In the genomic region with DNA sequence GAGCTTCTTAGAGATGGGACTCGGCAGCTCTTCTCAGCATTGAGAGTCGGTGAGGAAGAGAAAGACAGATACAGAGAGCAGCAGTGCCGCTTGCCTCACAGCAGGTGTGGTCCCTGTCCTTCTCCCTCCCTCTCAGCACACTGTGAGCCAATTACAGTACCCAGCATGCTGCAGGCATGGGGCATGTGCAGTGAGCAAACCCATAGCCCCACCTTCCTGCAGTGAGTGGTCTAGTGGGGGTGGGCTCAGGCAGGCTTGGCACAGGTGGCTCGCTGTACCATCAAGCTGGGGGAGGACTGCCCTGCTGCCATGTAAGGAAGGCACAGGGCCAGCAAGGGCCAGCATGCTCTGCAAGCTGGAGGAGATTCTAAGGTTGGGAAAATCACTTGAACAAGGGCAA, we compare ENCODE assay signal across 11 mouse cellular contexts. TPM values are rescaled to one million over a fixed set of nuclear protein-coding genes. Genes with fewer than 3 reads are reported as not detected.
DNase-seq lines count a peak whose midpoint lies in the region; ATAC-seq lines count a peak whose summit lies in the region.
"Had no signal": no experiment of that assay in that cellular context is flagged by ENCODE, and none has a peak within 500 bp of the region (broad histone marks: within the 10 kb centered on the region; RNA-seq: fewer than 3 reads in every experiment).

No protein-coding gene starts in this region.

- WGBS in hindbrain, embryonic 11.5 days = 42% methylated on average over 4 of the region's 4 CpGs
- WGBS in midbrain, embryonic 16.5 days = 15% methylated on average over 4 of the region's 4 CpGs

- DNase-seq in frontal cortex, postnatal 36 days (ENCODE audit: low spot score in 2 of 2) = no peak
- peak; percentile 61 to 68 for DNase-seq in cerebellum, adult 18-20 months
- DNase-seq in hindbrain, embryonic 11.5 days (ENCODE audit: low spot score) = no peak
- no peak for DNase-seq in adrenal gland, postnatal 10 days
- DNase-seq in liver = no peak
- DNase-seq in gastrocnemius, postnatal 36 days = no peak
- DNase-seq: kidney, postnatal 4 days had no signal

- H3K4me2 ChIP-seq in hindbrain, embryonic 11.5 days (replicated peaks; ENCODE audit: low read depth, low read length) = no peak overlapping the region
- no peak overlapping the region for H3K4me2 ChIP-seq in midbrain, embryonic 16.5 days (ENCODE audit: low read length)
- H3K4me2 ChIP-seq: heart, embryonic 15.5 days; liver, embryonic 15.5 days had no signal

- H3K4me3 ChIP-seq in hindbrain, embryonic 11.5 days (ENCODE audit: low read depth, low read length) = no peak overlapping the region
- H3K4me3 ChIP-seq in midbrain, embryonic 16.5 days (ENCODE audit: low read depth, low read length) = no peak overlapping the region
- H3K4me3 ChIP-seq: heart, embryonic 15.5 days; liver, embryonic 15.5 days had no signal

- no peaks in the 10 kb centered on the region for H3K27me3 ChIP-seq in hindbrain, embryonic 11.5 days (ENCODE audit: control insufficient read depth, insufficient read depth, low read length)
- H3K27me3 ChIP-seq in midbrain, embryonic 16.5 days (ENCODE audit: control insufficient read depth, insufficient read depth, low read depth, low read length) = no peaks in the 10 kb centered on the region
- H3K27me3 ChIP-seq: liver, embryonic 15.5 days had no signal

- intact Hi-C loops in gastrocnemius, postnatal 36 days (cut with DNase I) = no loop called here

- H3K9ac ChIP-seq in hindbrain, embryonic 11.5 days (ENCODE audit: low read depth, low read length) = no peak overlapping the region
- peak overlapping the region; percentile 13; the same call in 1 of the 2 replicates for H3K9ac ChIP-seq in midbrain, embryonic 16.5 days (ENCODE audit: low read depth, low read length)
- H3K9ac ChIP-seq: heart, embryonic 15.5 days; liver, embryonic 15.5 days had no signal

- 0 out of 2 replicates have a peak overlapping the region, but pooled peaks have one; percentile 0 for H3K27ac ChIP-seq in hindbrain, embryonic 11.5 days (ENCODE audit: low read depth, low read length)
- H3K27ac ChIP-seq in midbrain, embryonic 16.5 days (ENCODE audit: low read length) = peak overlapping the region; percentile 76
- H3K27ac ChIP-seq: heart, embryonic 15.5 days; liver, embryonic 15.5 days had no signal

- H3K4me1 ChIP-seq in hindbrain, embryonic 11.5 days (replicated peaks; ENCODE audit: control insufficient read depth, insufficient read depth, low read length) = no peaks in the 10 kb centered on the region
- peaks cover 22% of the 10 kb centered on the region for H3K4me1 ChIP-seq in midbrain, embryonic 16.5 days (ENCODE audit: control insufficient read depth, insufficient read depth, low read length)
- H3K4me1 ChIP-seq: liver, embryonic 15.5 days had no signal

- no peaks in the 10 kb centered on the region for H3K9me3 ChIP-seq in hindbrain, embryonic 11.5 days (ENCODE audit: control insufficient read depth, low read length)
- H3K9me3 ChIP-seq in midbrain, embryonic 16.5 days (replicated peaks; ENCODE audit: control insufficient read depth, low read length, poor library complexity, severe bottlenecking) = no peaks in the 10 kb centered on the region
- H3K9me3 ChIP-seq: heart, embryonic 15.5 days; liver, embryonic 15.5 days had no signal

- H3K36me3 ChIP-seq in hindbrain, embryonic 11.5 days (ENCODE audit: control insufficient read depth, insufficient read depth, low read length) = no peaks in the 10 kb centered on the region
- H3K36me3 ChIP-seq in midbrain, embryonic 16.5 days (ENCODE audit: control insufficient read depth, insufficient read depth, low read length) = peaks cover under 1% of the 10 kb centered on the region; the same call in 1 of the 2 replicates
- H3K36me3 ChIP-seq: heart, embryonic 15.5 days; liver, embryonic 15.5 days had no signal

- ATAC-seq in frontal cortex, adult (ENCODE audit: low TSS enrichment) = peak; percentile 51
- peak; percentile 48; the same call in 1 of the 2 replicates for ATAC-seq in hindbrain, embryonic 11.5 days (ENCODE audit: low FRiP score)
- ATAC-seq in midbrain, embryonic 16.5 days = peak; percentile 81

RNA-seq across cellular contexts. Expression of a gene that starts 35.8 kb away (rescaled TPM):
- 11.9 and 14.5 TPM in 2 replicates for polyA plus RNA-seq in hindbrain, embryonic 11.5 days (2014; fragmentation: Nextera tagmentation; extraction: Ambion mirVana)
- 83.1 and 86.1 TPM in 2 replicates for polyA plus RNA-seq in midbrain, embryonic 16.5 days (2015; fragmentation: Nextera tagmentation; extraction: Ambion mirVana)
- 1 to 10 TPM; 3.1 to 3.3 TPM for total RNA-seq in adrenal gland, postnatal 10 days (2021)
- total RNA-seq in gastrocnemius, postnatal 36 days (2021) = not detected

Comparison
In these comparisons a context has a peak if more than half of its experiments do, and no peak if none do; other contexts are left out.
1. DNase-seq: peak in cerebellum, adult 18-20 months (2 of 2); none in frontal cortex, postnatal 36 days (0 of 2), hindbrain, embryonic 11.5 days (single experiment), adrenal gland, postnatal 10 days (single experiment), liver (single experiment) and gastrocnemius, postnatal 36 days (0 of 2).
2. RNA of a gene that starts 35.8 kb away (total RNA-seq): 3.1 to 3.3 TPM in adrenal gland, postnatal 10 days; not detected in gastrocnemius, postnatal 36 days; every median in the first group is over 4 times any median in the second.
3. Peak in every context shown above with its lines, with median percentiles within 50 percentile points of each other: ATAC-seq.